Mouse (Mus musculus): ENCODE measurements at regions not wholly inside any gene's neighbourhood (a gene's known extent, or its start where the extent isn't known, plus 50 kb on each side); places are given as distances from the start of the nearest gene placed in this dataset.

DNA sequence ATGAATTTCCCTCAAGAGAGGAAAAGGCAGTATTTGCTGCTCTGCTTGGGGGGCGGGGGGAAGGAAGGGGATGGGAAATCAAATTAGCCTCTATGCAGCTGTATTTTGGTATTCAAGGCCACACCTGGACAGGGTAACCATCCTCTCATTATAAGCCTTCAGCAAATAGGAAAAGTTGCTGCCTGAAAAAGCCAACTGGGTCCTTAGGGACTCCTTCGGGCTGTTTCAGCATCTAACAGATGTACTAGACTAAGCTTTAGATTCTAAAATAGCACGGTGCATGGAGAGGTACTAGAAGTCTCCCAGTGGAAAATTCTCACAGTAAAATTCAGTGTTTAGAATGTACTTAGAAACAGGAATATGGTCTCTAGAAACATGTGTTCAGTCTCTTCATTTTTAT is 183.1 kb downstream of the Gm13691 start:
- no peak for DNase-seq (ENCODE audit: low spot score)

- no peak for DNase-seq (ENCODE audit: low spot score)
Measured at GRCm38 (mm10) chr2:84183624-84184287, 193.4 kb downstream of the Gm13691 start.

- DNase-seq (ENCODE audit: low spot score), result no peak
Measured at GRCm38 (mm10) chr2:84184288-84185015, 194.1 kb downstream of the Gm13691 start.

GRCm38 (mm10) chr2:84185016-84185330 is 194.6 kb downstream of the Gm13691 start:
- DNase-seq (ENCODE audit: low spot score), result no peak

DNA sequence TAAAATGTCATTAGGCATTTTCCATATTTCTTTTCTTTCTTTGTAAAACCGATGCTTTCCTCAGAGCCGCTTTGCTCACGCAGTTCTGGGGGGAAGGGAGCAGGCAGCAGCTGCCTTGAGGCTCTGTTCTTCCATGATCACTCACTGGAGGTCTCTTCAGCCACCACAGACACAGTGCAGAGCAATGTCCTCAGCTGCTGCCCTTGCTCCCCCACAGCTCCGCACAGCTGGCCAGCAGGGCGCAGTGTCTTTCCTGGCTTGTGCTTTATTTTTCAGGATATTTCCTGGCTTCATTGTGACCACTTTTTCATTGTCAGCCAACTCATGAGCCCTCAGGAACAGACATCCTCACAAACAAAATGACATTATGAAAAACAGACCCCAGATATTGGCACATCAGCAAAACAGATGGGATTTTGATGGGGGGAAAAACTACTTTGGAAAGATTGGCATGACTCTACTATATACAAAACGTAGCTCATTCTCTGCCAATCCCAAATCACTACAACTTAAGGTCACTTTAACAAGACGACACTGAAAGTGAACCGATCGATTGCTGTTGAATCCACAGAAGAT is 195.9 kb downstream of the Gm13691 start:
- no peak for DNase-seq (ENCODE audit: low spot score)

DNA sequence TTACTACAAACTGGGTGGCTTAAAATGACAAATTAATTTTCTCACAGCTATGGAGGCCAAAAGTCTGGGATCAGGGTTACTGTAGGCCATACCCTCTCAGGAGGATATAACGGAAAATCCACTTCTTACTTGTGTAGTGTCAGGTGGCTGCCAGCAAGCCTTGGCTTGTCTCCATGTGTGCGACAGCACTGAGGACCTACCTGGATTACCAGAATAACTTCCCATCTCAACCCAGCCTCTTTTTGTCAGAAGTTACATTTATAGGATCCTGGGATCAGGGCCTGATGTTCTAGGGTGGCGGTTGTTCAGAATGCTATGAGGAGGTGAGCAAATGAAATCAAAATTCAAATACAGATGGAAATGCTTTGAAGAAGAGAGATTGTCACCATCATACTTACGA is 197.1 kb downstream of the Gm13691 start:
- DNase-seq (ENCODE audit: low spot score), result no peak

DNA sequence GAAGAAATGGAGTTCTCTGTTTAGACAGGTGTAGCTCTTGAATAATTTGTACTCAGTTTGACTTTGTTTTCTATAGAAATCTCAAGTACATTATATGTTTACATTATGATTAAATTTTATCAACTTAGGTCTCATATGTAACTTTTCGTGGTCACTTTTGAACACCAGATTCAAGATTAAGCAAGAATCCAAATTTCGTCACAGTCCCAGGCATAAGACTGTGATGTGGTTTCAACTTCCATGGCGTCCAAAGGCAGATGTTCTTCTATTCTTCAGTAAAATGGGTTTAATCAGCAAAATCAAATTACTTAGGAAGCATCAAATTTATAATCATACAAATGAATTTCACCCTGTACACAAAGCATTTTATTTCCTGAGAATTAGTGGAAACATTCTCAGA is 198.9 kb downstream of the Gm13691 start:
- no peak for DNase-seq (ENCODE audit: low spot score)

DNA sequence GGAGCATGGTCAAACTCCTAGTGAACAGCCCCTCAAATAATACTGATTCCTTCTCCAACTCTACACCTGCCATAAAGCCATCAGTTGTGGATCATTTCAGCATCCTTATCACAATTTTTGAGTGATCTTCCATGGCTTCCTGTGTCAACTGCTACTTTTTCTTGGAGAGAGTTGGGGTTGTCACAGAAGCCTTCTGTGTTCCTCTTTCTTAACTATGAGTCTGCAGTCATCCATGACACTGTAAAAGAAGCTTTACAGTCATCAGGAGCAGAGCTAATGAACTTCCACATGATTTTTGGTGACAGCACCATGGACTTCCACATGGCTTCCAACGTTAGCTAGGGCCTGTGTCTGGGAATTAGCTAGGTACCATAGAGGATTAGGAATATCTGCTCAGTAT is 208.1 kb downstream of the Calcrl start:
- no peak for DNase-seq (ENCODE audit: low spot score)

GRCm38 (mm10) chr2:84222049-84222448 is 203.2 kb downstream of the Calcrl start:
- no peak for DNase-seq (ENCODE audit: low spot score)

DNA sequence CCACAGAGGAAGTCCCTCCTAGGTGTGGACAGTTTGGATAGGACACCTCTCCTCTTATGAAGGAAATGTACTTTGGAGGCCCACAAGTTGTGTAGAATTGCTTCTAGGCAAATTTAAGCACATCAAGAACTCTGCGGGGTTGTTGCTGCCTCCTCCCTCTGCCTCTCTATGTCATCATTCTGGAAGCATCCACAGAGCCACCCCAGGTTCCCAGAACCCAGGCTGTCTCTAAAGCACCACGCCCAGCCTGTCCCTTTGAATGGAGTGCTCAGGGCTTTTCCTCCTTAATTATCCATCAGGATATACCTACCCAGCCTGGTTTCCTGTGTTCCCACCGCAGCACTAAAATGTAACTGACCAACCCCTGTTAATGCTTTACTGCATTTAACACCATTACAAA is 195.4 kb downstream of the Calcrl start:
- no peak for DNase-seq (ENCODE audit: low spot score)

- DNase-seq (ENCODE audit: low spot score), result no peak
Measured at GRCm38 (mm10) chr2:84235641-84236040, 189.6 kb downstream of the Calcrl start.

GRCm38 (mm10) chr2:84241244-84241643 is 184.0 kb downstream of the Calcrl start:
- DNase-seq (ENCODE audit: low spot score), result no peak

DNA sequence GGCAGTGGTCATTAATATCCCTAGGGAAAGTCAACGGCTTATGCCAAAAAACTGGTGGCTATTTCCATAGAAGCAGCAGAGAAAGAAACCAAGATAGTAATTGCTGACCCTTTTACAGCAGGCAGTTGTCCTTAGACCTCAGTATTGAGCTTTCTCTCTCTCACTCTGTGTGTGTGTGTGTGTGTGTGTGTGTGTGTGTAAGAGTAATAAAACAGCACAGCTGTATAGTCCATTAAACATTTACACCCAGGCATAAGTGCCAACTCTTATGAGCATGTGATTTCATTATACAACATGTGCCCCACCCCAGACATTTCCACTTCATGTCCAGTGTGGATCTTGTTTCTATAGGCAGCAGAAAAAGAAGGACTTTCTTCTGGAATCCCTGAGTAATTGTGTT is 183.2 kb downstream of the Calcrl start:
- DNase-seq (ENCODE audit: low spot score), result no peak

DNA sequence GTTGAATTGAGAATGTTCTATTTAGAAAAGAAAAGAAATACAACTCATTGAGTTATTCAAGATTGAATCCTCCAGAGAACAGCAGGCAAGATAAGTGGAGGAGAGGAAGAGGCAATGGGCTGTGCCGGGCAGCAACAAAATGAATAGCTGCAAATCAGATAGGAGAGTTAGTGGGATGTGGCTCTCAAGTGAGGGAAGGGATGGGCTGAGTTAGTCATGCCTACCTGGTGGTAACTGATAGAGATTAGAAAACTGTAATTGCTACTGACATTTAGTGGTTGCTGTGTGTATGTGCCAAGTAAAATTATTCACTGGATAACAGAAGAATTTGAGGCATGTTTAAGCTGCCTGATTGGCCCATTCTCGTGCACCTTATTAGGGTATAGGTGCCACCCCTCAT is 179.3 kb downstream of the Calcrl start:
- DNase-seq (ENCODE audit: low spot score), result no peak

GRCm38 (mm10) chr2:84246562-84246961 is 178.6 kb downstream of the Calcrl start:
- no peak for DNase-seq (ENCODE audit: low spot score)

DNA sequence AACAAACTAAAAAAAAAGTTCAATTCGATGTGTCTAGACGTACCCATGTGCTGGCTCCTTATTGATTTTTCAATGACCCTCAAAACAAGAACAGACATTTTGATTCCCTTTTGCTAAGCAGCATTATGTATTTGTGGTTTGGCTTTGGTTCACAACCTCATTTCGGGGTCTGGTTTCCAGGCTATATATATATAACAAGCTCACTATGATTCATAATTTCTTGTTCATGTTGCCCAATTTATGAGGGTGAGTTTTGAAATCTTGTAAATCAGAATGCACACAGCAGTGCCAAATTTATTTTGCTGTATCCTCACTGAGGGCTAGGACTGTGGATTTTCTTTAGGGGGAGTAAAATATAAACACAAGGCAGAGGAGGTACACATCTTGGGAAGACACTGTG is 177.0 kb downstream of the Calcrl start:
- DNase-seq (ENCODE audit: low spot score), result no peak

- no peak for DNase-seq (ENCODE audit: low spot score)
Measured at GRCm38 (mm10) chr2:84249871-84250270, 175.3 kb downstream of the Calcrl start.

DNA sequence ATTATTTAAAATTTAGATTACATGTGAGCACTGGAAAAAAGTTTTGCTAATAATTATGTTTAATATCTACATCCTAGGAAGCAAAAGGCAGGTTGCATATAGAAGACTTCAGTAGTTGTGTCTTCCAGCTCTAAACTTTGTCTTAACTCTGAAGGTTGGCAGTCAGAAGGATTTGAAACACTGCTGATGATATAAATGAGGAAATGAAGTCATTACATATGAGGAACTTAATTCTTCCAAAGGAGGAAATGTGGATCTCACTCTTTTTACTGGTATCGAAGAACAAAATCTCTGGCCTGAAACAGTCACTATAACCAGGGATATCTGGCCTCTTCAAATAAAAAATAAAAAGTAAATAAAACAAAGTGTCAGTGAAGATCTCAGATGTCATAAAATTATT is 173.1 kb downstream of the Calcrl start:
- no peak for DNase-seq (ENCODE audit: low spot score)

GRCm38 (mm10) chr2:84258339-84259006 is 166.7 kb downstream of the Calcrl start:
- no peak for DNase-seq (ENCODE audit: low spot score)

- DNase-seq (ENCODE audit: low spot score), result no peak
Measured at GRCm38 (mm10) chr2:84259222-84259621, 166.0 kb downstream of the Calcrl start.

GRCm38 (mm10) chr2:84260701-84261100 is 164.5 kb downstream of the Calcrl start:
- no peak for DNase-seq (ENCODE audit: low spot score)

DNA sequence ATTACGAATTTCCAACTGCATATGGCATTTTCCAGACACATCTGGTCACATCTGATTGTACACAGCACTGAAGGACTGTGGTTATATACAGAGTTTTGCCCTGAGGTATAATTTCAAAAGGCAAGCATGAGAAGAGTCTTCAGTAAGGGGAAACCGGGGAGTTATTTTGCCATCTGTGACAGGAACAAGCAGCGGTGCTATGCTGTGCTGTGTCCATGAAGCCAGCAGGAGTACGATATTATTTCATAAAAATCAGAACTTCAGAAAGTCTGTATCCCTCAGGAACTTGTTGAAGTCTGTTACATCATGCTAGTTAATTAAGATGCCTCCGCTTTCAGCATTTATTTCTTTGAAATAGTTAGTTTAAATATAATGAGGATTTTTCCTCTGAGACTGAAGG is 163.7 kb downstream of the Calcrl start:
- no peak for DNase-seq (ENCODE audit: low spot score)

GRCm38 (mm10) chr2:84264485-84264884 is 160.7 kb downstream of the Calcrl start:
- DNase-seq (ENCODE audit: low spot score), result no peak

Measured in left cerebral cortex, adult 11 months (tissue).